Mouse (Mus musculus) adrenal gland, postnatal 14 days (tissue): ENCODE measurements at regions not wholly inside any gene's neighbourhood (a gene's known extent, or its start where the extent isn't known, plus 50 kb on each side); places are given as distances from the start of the nearest gene placed in this dataset.

Experiments
- DNase-seq: peaks from one replicate; pipeline ENCODE4 v3.0.0; 2021; ENCODE audit warnings: mixed read lengths

GRCm38 (mm10) chr4:95318561-95318960 is 238.7 kb upstream of the Fggy start:
- DNase-seq, result peak; percentile 19

DNA sequence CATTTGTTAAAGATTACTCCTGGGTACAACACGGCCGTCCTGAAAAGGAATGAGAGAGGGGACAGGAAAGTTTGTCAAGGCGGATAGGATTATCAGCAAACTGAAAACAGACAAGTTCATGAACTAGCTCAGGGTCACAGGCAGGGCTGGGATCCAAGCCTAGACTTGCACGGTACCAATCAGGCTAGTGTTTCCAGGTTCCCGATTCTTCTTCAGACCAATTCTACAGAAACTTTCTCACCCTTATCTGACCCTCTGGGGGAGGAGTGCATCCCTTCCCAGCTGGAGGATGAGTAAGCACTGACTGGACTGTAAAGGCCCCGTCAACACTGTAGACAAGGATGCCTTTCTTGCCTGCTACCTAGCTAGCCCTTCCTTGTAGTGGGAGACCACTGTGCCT is 238.3 kb upstream of the Fggy start:
- DNase-seq, result peak; percentile 56

GRCm38 (mm10) chr4:95325861-95326260 is 231.4 kb upstream of the Fggy start:
- DNase-seq, result no peak

- DNase-seq, result no peak
These were observed 217.5 kb upstream of the Fggy start for GRCm38 (mm10) chr4:95339822-95340221.

DNA sequence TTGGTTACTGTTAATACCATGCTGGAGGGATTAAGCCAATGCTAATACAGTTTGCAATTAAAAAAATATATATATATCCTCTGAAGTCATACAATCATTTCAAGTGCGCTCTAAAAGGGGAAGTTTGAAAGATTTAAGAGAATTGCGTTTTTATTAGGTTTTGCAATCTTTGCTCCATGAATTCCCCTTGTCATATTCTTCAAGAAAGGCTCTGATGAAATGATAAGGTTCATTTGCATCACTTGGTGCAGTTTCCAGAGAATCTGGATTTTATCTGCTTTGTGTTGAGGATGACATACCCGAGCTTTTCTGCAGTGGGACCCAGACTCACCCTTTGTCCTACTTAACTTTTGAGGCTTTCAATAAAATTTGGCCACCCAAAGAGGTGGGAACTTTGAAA is 216.4 kb upstream of the Fggy start:
- DNase-seq, result no peak

DNA sequence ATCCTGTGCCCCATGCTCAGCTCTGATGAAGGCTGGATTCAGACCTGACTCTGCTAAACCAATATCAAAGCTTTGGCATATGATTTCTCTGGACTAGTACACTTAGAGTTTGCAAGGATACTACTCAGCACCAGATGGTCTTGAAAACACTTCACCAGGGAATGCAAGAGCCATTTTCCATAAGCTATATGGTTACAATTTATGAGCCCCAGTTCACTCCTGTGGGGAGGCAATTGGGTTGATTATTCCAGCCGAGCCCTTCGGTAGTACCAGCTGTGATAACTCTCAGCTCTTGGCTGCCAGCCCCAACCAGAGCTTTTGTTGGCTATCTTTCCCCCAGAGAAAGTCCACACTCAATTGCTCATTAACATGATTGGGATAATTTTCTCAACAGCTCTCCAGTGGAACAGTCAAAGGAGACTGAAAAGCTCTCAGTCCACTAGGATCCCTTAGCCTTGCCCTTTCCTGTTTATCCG is 210.5 kb upstream of the Fggy start:
- no peak for DNase-seq

- DNase-seq, result no peak
These were observed 209.9 kb upstream of the Fggy start for GRCm38 (mm10) chr4:95347436-95347835.

GRCm38 (mm10) chr4:95348405-95349123 is 208.7 kb upstream of the Fggy start:
- DNase-seq, result no peak

- DNase-seq, result peak; percentile 69
These were observed 203.4 kb upstream of the Fggy start for GRCm38 (mm10) chr4:95353894-95354319.

DNA sequence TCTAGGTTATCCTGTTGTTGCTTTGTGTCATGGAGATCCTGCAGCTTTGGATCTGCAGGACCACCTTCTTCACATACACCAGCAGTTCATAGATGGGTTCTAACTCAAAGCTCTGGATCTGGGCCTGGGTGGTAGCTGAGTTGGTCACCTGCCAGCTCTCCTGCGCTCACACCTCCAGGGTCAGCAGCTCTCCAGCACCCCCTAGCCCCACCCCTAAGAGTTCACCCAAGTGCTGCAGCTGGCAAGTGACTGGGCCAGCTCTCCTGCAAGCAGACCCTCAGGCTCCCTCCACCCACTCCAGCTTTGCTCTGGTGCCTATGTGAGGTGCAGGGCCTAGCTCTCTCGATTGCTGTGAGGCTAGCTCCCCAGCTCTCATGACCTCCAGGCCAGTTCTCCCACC is 198.6 kb upstream of the Fggy start:
- DNase-seq, result no peak

GRCm38 (mm10) chr4:95360336-95360967 is 196.9 kb upstream of the Fggy start:
- no peak for DNase-seq

GRCm38 (mm10) chr4:95364376-95365082 is 192.8 kb upstream of the Fggy start:
- DNase-seq, result no peak

DNA sequence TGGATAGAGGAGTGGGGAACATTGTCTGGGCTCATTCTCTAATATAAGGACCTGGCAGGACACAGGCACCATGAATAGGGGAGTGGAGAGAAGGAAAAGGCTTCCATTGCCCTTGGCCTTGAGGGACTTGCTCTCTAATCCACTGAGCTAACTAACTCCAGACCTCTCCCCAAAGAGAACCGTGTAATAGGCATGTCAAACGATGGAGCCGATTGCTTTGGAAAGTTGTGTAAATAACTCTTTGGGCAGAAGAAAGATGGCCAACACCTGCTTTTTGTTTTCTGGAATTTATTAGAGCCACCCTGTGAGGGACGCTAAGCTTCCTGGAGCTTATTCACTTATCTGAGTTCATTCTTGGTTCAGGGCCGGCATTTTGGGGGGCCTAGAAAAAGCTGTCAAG is 180.9 kb upstream of the Fggy start:
- DNase-seq, result no peak

DNA sequence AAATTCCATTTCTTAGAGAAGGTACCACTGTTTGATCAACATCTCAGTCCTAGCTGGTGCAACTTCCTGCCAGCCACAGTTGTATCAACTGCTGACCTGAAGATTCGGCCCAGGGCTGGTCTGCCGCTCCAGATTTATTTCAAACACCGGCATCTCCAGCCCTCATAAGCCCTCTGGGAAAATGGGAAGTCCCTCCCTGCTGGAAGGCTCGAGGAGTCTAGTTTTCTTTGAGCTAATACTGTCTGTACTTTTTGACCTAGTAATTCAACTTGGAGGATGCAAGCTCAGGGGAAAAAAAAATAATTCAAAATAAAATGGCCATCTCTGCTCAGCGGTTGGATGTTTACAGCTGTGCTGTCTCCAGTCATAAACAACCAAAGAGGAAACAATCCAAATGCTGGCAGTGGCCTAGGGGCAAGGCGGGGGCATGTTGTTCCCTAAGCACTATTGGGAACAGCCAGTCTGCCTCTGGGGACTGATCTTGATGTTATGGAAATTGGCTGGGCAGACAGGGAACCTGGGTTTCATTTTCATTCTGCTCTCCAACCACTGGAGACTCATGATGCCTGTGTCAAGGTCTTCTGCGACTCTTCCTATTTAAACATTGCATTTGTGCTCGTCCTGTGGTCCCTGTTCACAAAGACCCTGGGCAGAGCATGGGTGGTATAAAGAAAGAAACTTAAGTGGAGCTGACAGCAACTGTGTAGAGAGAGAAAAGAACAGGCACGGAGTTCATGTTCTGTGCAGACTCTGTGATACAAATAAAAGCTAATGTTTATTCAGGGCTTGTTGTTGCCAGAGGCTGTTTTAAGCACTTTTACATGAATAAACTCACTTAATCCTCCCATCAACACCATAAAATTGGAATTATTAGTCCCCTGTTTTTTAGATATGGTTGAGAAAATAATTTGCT is 179.8 kb upstream of the Fggy start:
- peak; percentile 43 for DNase-seq

DNA sequence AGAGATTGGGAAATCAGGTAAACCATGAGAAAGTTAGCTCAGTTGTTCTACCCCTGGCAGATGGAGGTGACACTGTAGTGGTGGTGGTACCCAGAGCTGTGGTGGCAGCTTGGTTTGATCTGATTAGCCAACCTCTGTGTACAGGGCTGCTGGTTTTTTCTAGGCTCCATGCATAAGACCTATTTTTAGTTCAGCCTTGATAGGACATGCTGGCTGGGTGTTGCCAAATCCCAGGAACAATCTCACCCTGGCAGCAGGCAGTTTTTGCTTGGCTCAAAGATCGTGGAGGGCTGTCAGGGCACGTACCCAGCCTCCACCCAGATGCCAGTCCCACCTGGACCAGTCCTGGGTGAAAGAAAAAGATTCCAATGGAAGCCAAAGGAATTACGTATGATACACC is 178.7 kb upstream of the Fggy start:
- DNase-seq, result peak; percentile 43

- DNase-seq, result no peak
These were observed 174.0 kb upstream of the Fggy start for GRCm38 (mm10) chr4:95383216-95383892.

GRCm38 (mm10) chr4:95385552-95385951 is 171.8 kb upstream of the Fggy start:
- no peak for DNase-seq

GRCm38 (mm10) chr4:95386021-95386420 is 171.3 kb upstream of the Fggy start:
- no peak for DNase-seq

GRCm38 (mm10) chr4:95388556-95388955 is 168.8 kb upstream of the Fggy start:
- no peak for DNase-seq

- no peak for DNase-seq
These were observed 167.7 kb upstream of the Fggy start for GRCm38 (mm10) chr4:95389647-95390046.

- no peak for DNase-seq
These were observed 166.8 kb upstream of the Fggy start for GRCm38 (mm10) chr4:95390549-95390948.

DNA sequence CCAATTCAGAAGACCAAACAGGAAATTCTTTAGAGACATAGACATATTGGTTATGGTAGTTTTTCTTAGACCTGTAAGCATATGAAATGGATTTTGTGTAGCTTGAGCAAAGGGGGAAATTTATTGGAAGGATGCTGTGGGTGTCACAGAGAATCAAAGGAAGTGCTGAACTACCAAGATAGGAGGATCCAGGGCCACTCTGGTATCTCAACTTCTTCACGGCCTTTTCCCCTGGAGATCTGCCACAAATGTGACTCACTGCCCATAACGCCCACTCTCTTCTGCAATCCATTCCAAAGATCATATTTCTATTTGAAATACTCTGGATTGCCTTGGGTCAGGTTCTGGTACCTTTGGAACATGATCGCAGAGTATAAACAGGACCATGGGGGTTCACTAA is 161.6 kb upstream of the Fggy start:
- DNase-seq, result peak; percentile 65
